Mouse (Mus musculus): ENCODE data around the gene Fgr. TPM values are rescaled to one million over a fixed set of nuclear protein-coding genes. Genes with fewer than 3 reads are reported as not detected.
A peak's percentile ranks its signal among the peaks of the same experiment; 100 is the strongest.

Fgr gene
- total RNA-seq, 2 experiments from 2014 or later = 1.3 to 1.6 TPM

GRCm38 (mm10) chr4:133014896-133015709, 41.2 kb downstream of the Fgr start:
- DNase-seq = no peak

GRCm38 (mm10) chr4:133015710-133016651, 42.1 kb downstream of the Fgr start:
- no peak for DNase-seq

GRCm38 (mm10) chr4:133016677-133017415, 43.0 kb downstream of the Fgr start:
- no peak for DNase-seq

- DNase-seq = no peak
These were observed 43.8 kb downstream of the Fgr start for GRCm38 (mm10) chr4:133017597-133018262.

- DNase-seq = no peak
These were observed 44.4 kb downstream of the Fgr start for GRCm38 (mm10) chr4:133018263-133018798.

GRCm38 (mm10) chr4:133020721-133021120, 46.8 kb downstream of the Fgr start:
- DNase-seq = no peak

- DNase-seq = peak; percentile 45
These were observed 47.3 kb downstream of the Fgr start for GRCm38 (mm10) chr4:133021181-133021671.

GRCm38 (mm10) chr4:133022217-133022616, 48.3 kb downstream of the Fgr start:
- DNase-seq = no peak

GRCm38 (mm10) chr4:133022954-133023635, 49.2 kb downstream of the Fgr start:
- peak; percentile 6 for DNase-seq

- peak; percentile 49 for DNase-seq
These were observed 49.7 kb downstream of the Fgr start for GRCm38 (mm10) chr4:133023636-133024035.

GRCm38 (mm10) chr4:133024404-133024803, 50.5 kb downstream of the Fgr start:
- peak; percentile 33 for DNase-seq

GRCm38 (mm10) chr4:133024969-133025685, 51.2 kb downstream of the Fgr start:
- DNase-seq = peak; percentile 81

- DNase-seq = no peak
These were observed 52.4 kb downstream of the Fgr start for GRCm38 (mm10) chr4:133026272-133026671.

- no peak for DNase-seq
These were observed 53.0 kb downstream of the Fgr start for GRCm38 (mm10) chr4:133026826-133027375.

- no peak for DNase-seq
These were observed 53.8 kb downstream of the Fgr start for GRCm38 (mm10) chr4:133027721-133028120.

GRCm38 (mm10) chr4:133028193-133028592, 54.3 kb downstream of the Fgr start:
- DNase-seq = no peak

GRCm38 (mm10) chr4:133028875-133029274, 55.0 kb downstream of the Fgr start:
- no peak for DNase-seq

- no peak for DNase-seq
These were observed 58.7 kb downstream of the Fgr start for GRCm38 (mm10) chr4:133032410-133033095.

- no peak for DNase-seq
These were observed 60.6 kb downstream of the Fgr start for GRCm38 (mm10) chr4:133034478-133034877.
